Mouse (Mus musculus) c-Kit-negative CD71-positive TER-119-positive erythroid progenitor cells, embryonic 14.5 days (primary cell): Measurements from ENCODE around the gene Gltpd2.
"Not testable (repeated sequence)": the region's sequence is repeated elsewhere in the genome, so short reads cannot be mapped to it uniquely, and the experiment has no call there.

ENCODE experiments used
- DNase-seq: peaks from one replicate; pipeline ENCODE4 v3.0.0-alpha.2; 2013; ENCODE audit warnings: low read depth, low spot score

Gltpd2 gene

GRCm38 (mm10) chr11:70516352-70516751 is 2.6 kb upstream of the Gltpd2 start:
- DNase-seq, result peak; percentile 22

GRCm38 (mm10) chr11:70518436-70518835 is 560 bp upstream of the Gltpd2 start:
- no peak for DNase-seq

GRCm38 (mm10) chr11:70520178-70520769 is 1.3 kb downstream of the Gltpd2 start:
- DNase-seq, result no peak

- not testable (repeated sequence) for DNase-seq
These were observed 4.5 kb downstream of the Gltpd2 start for GRCm38 (mm10) chr11:70523306-70523989.

GRCm38 (mm10) chr11:70524782-70525181 is 5.8 kb downstream of the Gltpd2 start:
- no peak for DNase-seq

- DNase-seq, result peak; percentile 94
These were observed 6.2 kb downstream of the Gltpd2 start, which contains the start of gene Psmb6 for GRCm38 (mm10) chr11:70525184-70525678. TSS of gene Psmb6 (plus strand) at chr11:70525367.

- no peak for DNase-seq
These were observed 6.7 kb downstream of the Gltpd2 start for GRCm38 (mm10) chr11:70525726-70526125.

GRCm38 (mm10) chr11:70526211-70526610 is 7.2 kb downstream of the Gltpd2 start:
- no peak for DNase-seq

- no peak for DNase-seq
These were observed 9.6 kb downstream of the Gltpd2 start for GRCm38 (mm10) chr11:70528610-70529009.

GRCm38 (mm10) chr11:70531065-70531464 is 12.1 kb downstream of the Gltpd2 start:
- not testable (repeated sequence) for DNase-seq

GRCm38 (mm10) chr11:70532839-70533238 is 13.8 kb downstream of the Gltpd2 start, which contains the start of gene Gm40193:
TSS of gene Gm40193 (minus strand) at chr11:70532939.
- no peak for DNase-seq

GRCm38 (mm10) chr11:70539423-70539822 is 20.4 kb downstream of the Gltpd2 start:
- no peak for DNase-seq

- DNase-seq, result no peak
These were observed 21.0 kb downstream of the Gltpd2 start, which contains the start of gene Pld2 for GRCm38 (mm10) chr11:70539877-70540587. TSS of gene Pld2 (plus strand) at chr11:70540064.

GRCm38 (mm10) chr11:70540928-70541327 is 21.9 kb downstream of the Gltpd2 start:
- DNase-seq, result no peak

GRCm38 (mm10) chr11:70541415-70541814 is 22.4 kb downstream of the Gltpd2 start:
- no peak for DNase-seq

- DNase-seq, result no peak
These were observed 25.5 kb downstream of the Gltpd2 start for GRCm38 (mm10) chr11:70544496-70544895.

GRCm38 (mm10) chr11:70551526-70551925 is 32.5 kb downstream of the Gltpd2 start:
- DNase-seq, result no peak

- no peak for DNase-seq
These were observed 34.9 kb downstream of the Gltpd2 start for GRCm38 (mm10) chr11:70553940-70554339.

- no peak for DNase-seq
These were observed 38.5 kb downstream of the Gltpd2 start for GRCm38 (mm10) chr11:70557545-70557944.

GRCm38 (mm10) chr11:70561937-70562286 is 42.9 kb downstream of the Gltpd2 start:
- no peak for DNase-seq

- DNase-seq, result peak; percentile 44
These were observed 43.4 kb downstream of the Gltpd2 start, which contains the start of gene Mink1 for GRCm38 (mm10) chr11:70562287-70562994. TSS of gene Mink1 (plus strand) at chr11:70562881.
